Mouse (Mus musculus) G1E (cell line): Measurements from ENCODE around the gene Cx3cr1. TPM values are rescaled to one million over a fixed set of nuclear protein-coding genes. Genes with fewer than 3 reads are reported as not detected.

Experiments
- ATAC-seq: 2 replicates; pipeline ENCODE4 v1.8.0; 2016; ENCODE audit warnings: mild to moderate bottlenecking; ENCODE audit not compliant: insufficient number of reproducible peaks, poor library complexity, low FRiP score, severe bottlenecking; ENCODE audit errors: extremely low read depth
- DNase-seq: peaks from one replicate; pipeline ENCODE4 v3.0.0; 2012; ENCODE audit warnings: low spot score
- H3K27me3 ChIP-seq: 2 replicates; pipeline ENCODE4 v1.6.1; 2012; ENCODE audit warnings: mild to moderate bottlenecking, low read length, inconsistent platforms; ENCODE audit not compliant: insufficient read depth
- H3K36me3 ChIP-seq: replicated peaks from 2 replicates; pipeline ENCODE3; 2012; ENCODE audit warnings: mild to moderate bottlenecking, inconsistent platforms
- H3K4me1 ChIP-seq: 2 replicates; pipeline ENCODE4 v1.6.1; 2012; ENCODE audit warnings: low read depth, low read length, inconsistent platforms, mixed read lengths; ENCODE audit not compliant: insufficient read depth
- H3K4me3 ChIP-seq: 2 replicates; pipeline ENCODE4 v1.5.1; 2012; ENCODE audit warnings: low read depth, mild to moderate bottlenecking, inconsistent platforms, low read length, moderate library complexity, mixed read lengths
- H3K9me3 ChIP-seq: replicated peaks from 2 replicates; pipeline ENCODE4 v1.6.1; 2012; ENCODE audit warnings: inconsistent platforms
- CTCF ChIP-seq: IDR thresholded peaks from 2 replicates; pipeline ENCODE4 v1.5.1; 2012; ENCODE audit warnings: low read depth, low read length, inconsistent platforms, mixed read lengths
- GATA1 ChIP-seq: IDR thresholded peaks from 2 replicates; pipeline ENCODE4 v1.6.1; 2012; ENCODE audit warnings: borderline replicate concordance, low read length, inconsistent platforms, mixed read lengths
- GATA2 ChIP-seq: IDR thresholded peaks from 2 replicates; pipeline ENCODE4 v1.6.1; 2012; ENCODE audit warnings: low read depth, low read length, inconsistent platforms, borderline replicate concordance
- POLR2AphosphoS5 ChIP-seq: IDR thresholded peaks from 2 replicates; pipeline ENCODE4 v1.6.1; 2012; ENCODE audit warnings: low read depth, low read length, inconsistent platforms; ENCODE audit not compliant: insufficient replicate concordance
- TAL1 ChIP-seq: conservative IDR thresholded peaks from 2 replicates; pipeline ENCODE4 v1.6.1; 2012; ENCODE audit warnings: low read depth, low read length, inconsistent platforms, mixed read lengths
- polyA plus RNA-seq: library from polyadenylated mRNA; stranded (reverse); fragments of >175 nt; gene quantifications from 2 replicates; pipeline ENCODE4 v1.2.3, GENCODE M21; 2012
- total RNA-seq, 2 experiments: library from RNA; stranded (forward) in 1 of 2; stranded (reverse) in 1 of 2; fragments of 200-1000 nt in 1 of 2; fragments of >200 nt in 1 of 2; fragmentation: Nextera tagmentation in 1 of 2; gene quantifications; 2 replicates each; pipeline ENCODE4 v1.2.3; 2014 to 2017

Gene Cx3cr1
- total and polyA plus RNA-seq, 3 experiments, result 0.22 TPM; not detected in 2

GRCm38 (mm10) chr9:119938496-119938895, 131.2 kb downstream of the Cx3cr1 start:
- Histone ChIP-seq H3K4me3 (no peak overlapping the region), H3K4me1 (peaks cover 50% of the 10 kb centered on the region), H3K27me3 (peaks cover 23% of the 10 kb centered on the region; the same call in 1 of the 2 replicates), H3K9me3 (no peaks in the 10 kb centered on the region), H3K36me3 (peaks cover 22% of the 10 kb centered on the region)
- DNase-seq (no peak), ATAC-seq (no peak)
- TF ChIP-seq POLR2AphosphoS5, result no peak
- TF ChIP-seq GATA1, result no peak
- no peak for TF ChIP-seq TAL1
- TF ChIP-seq GATA2, result no peak
- TF ChIP-seq CTCF, result no peak

GRCm38 (mm10) chr9:119937005-119937773, 132.5 kb downstream of the Cx3cr1 start, which contains the start of the genes Gorasp1 and Ttc21a:
TSS of gene Gorasp1 (minus strand) at chr9:119937565.
TSS of gene Ttc21a (plus strand) at chr9:119937606.
- peaks cover 60% of the 10 kb centered on the region for H3K4me1 ChIP-seq
- H3K27me3 ChIP-seq, result peaks cover 13% of the 10 kb centered on the region; the same call in 1 of the 2 replicates
- H3K9me3 ChIP-seq, result no peaks in the 10 kb centered on the region
- peaks cover 35% of the 10 kb centered on the region for H3K36me3 ChIP-seq
- ATAC-seq (peak; percentile 94), DNase-seq (peak; percentile 98)
- H3K4me3 ChIP-seq, result peak within 1 kb of the TSS; percentile 91
- TF ChIP-seq TAL1 (no peak), GATA2 (no peak), CTCF (no peak), POLR2AphosphoS5 (no peak), GATA1 (no peak)

GRCm38 (mm10) chr9:119933675-119934074, 136.0 kb downstream of the Cx3cr1 start:
- no peak for ATAC-seq
- peaks cover 55% of the 10 kb centered on the region for H3K4me1 ChIP-seq
- TF ChIP-seq POLR2AphosphoS5 (no peak), GATA1 (no peak), GATA2 (no peak), CTCF (no peak), TAL1 (no peak)
- no peaks in the 10 kb centered on the region for H3K9me3 ChIP-seq
- no peak for DNase-seq
- H3K4me3 ChIP-seq, result no peak overlapping the region
- peaks cover 71% of the 10 kb centered on the region for H3K36me3 ChIP-seq
- no peaks in the 10 kb centered on the region for H3K27me3 ChIP-seq

GRCm38 (mm10) chr9:119932358-119932757, 137.3 kb downstream of the Cx3cr1 start:
- no peak for ATAC-seq
- no peaks in the 10 kb centered on the region for H3K9me3 ChIP-seq
- no peak overlapping the region for H3K4me3 ChIP-seq
- peaks cover 42% of the 10 kb centered on the region for H3K4me1 ChIP-seq
- TF ChIP-seq POLR2AphosphoS5 (no peak), GATA2 (no peak), TAL1 (no peak), GATA1 (no peak), CTCF (no peak)
- H3K36me3 ChIP-seq, result peaks cover 84% of the 10 kb centered on the region
- DNase-seq, result no peak
- no peaks in the 10 kb centered on the region for H3K27me3 ChIP-seq

GRCm38 (mm10) chr9:119926497-119926896, 143.2 kb downstream of the Cx3cr1 start:
- peaks cover 29% of the 10 kb centered on the region for H3K4me1 ChIP-seq
- TF ChIP-seq GATA2 (no peak), TAL1 (no peak), POLR2AphosphoS5 (no peak)
- DNase-seq, result no peak
- no peak for ATAC-seq
- H3K4me3 ChIP-seq, result no peak overlapping the region
- no peaks in the 10 kb centered on the region for H3K9me3 ChIP-seq
- H3K36me3 ChIP-seq, result peaks cover 97% of the 10 kb centered on the region
- H3K27me3 ChIP-seq, result no peaks in the 10 kb centered on the region

- no peak overlapping the region for H3K4me3 ChIP-seq
- peaks cover 32% of the 10 kb centered on the region for H3K4me1 ChIP-seq
- TF ChIP-seq POLR2AphosphoS5, result no peak
- TF ChIP-seq TAL1, result no peak
- no peak for TF ChIP-seq CTCF
- TF ChIP-seq GATA2, result no peak
- no peak for TF ChIP-seq GATA1
- no peak for ATAC-seq
- no peaks in the 10 kb centered on the region for H3K9me3 ChIP-seq
- H3K36me3 ChIP-seq, result peaks cover 97% of the 10 kb centered on the region
- H3K27me3 ChIP-seq, result no peaks in the 10 kb centered on the region
- no peak for DNase-seq
Measured at GRCm38 (mm10) chr9:119925729-119926128, 143.9 kb downstream of the Cx3cr1 start.
